Mouse (Mus musculus) layer of hippocampus, postnatal 10 days (tissue): ENCODE measurements at regions not wholly inside any gene's neighbourhood (a gene's known extent, or its start where the extent isn't known, plus 50 kb on each side); places are given as distances from the start of the nearest gene placed in this dataset.

ENCODE experiments used
- DNase-seq, 2 experiments: peaks; one replicate each; pipeline ENCODE4 v3.0.0; 2021; ENCODE audit warnings: low spot score in 2 of 2

- peak; percentile 88 for DNase-seq
Observed at GRCm38 (mm10) chr6:116767738-116768522, 51.2 kb upstream of the Tmem72 start.

- peak; percentile 52 to 54 for DNase-seq
Observed at GRCm38 (mm10) chr6:116774954-116775675, 58.4 kb upstream of the Tmem72 start.

GRCm38 (mm10) chr6:116786553-116787335, 70.0 kb upstream of the Tmem72 start:
- no peak for DNase-seq

- DNase-seq = no peak
Observed at GRCm38 (mm10) chr6:116793321-116793960, 76.7 kb upstream of the Tmem72 start.

- DNase-seq = no peak
Observed at GRCm38 (mm10) chr6:116793961-116794336, 77.2 kb upstream of the Tmem72 start.

- peak in 1 of 2 experiments; percentile 29 for DNase-seq
Observed at GRCm38 (mm10) chr6:116821215-116821912, 104.7 kb upstream of the Tmem72 start.

GRCm38 (mm10) chr6:116822605-116823004, 105.9 kb upstream of the Tmem72 start:
- DNase-seq = no peak

GRCm38 (mm10) chr6:116825628-116826027, 108.9 kb upstream of the Tmem72 start:
- DNase-seq = no peak

GRCm38 (mm10) chr6:116829341-116829740, 112.6 kb upstream of the Tmem72 start:
- peak; percentile 60 to 71 for DNase-seq

- DNase-seq = no peak
Observed at GRCm38 (mm10) chr6:116845990-116846862, 129.5 kb upstream of the Tmem72 start.

- DNase-seq = no peak
Observed at GRCm38 (mm10) chr6:116848538-116849093, 131.9 kb upstream of the Tmem72 start.

GRCm38 (mm10) chr6:116854029-116854428, 137.3 kb upstream of the Tmem72 start:
- no peak for DNase-seq

- no peak for DNase-seq
Observed at GRCm38 (mm10) chr6:116856093-116856492, 139.4 kb upstream of the Tmem72 start.

GRCm38 (mm10) chr6:116856917-116857491, 140.3 kb upstream of the Tmem72 start:
- no peak for DNase-seq

- DNase-seq = peak; percentile 16 to 25
Observed at GRCm38 (mm10) chr6:116863130-116863529, 146.4 kb upstream of the Tmem72 start.

GRCm38 (mm10) chr6:116863626-116864025, 146.9 kb upstream of the Tmem72 start:
- DNase-seq = peak in 1 of 2 experiments; percentile 6

GRCm38 (mm10) chr6:116893299-116893698, 176.6 kb upstream of the Tmem72 start:
- DNase-seq = no peak

GRCm38 (mm10) chr6:116894252-116894651, 177.5 kb upstream of the Tmem72 start:
- DNase-seq = no peak

GRCm38 (mm10) chr6:116895114-116895513, 178.4 kb upstream of the Tmem72 start:
- peak; percentile 36 to 50 for DNase-seq
